In genomic region chr19:32755104-32755791, GRCm38 (mm10) we compare ENCODE assay signal across 8 mouse cellular contexts. TPM values are rescaled to one million over a fixed set of nuclear protein-coding genes. Genes with fewer than 3 reads are reported as not detected.
A peak's percentile ranks its signal among the peaks of the same experiment; 100 is the strongest.
DNase-seq lines count a peak whose midpoint lies in the region; ATAC-seq and TF ChIP-seq lines count a peak whose summit lies in the region.

No protein-coding gene starts in this region.

- H3K4me1 ChIP-seq in megakaryocyte, embryonic 14.5 days = peaks cover 25% of the 10 kb centered on the region
- H3K4me1 ChIP-seq in embryonic facial prominence, embryonic 10.5 days = peaks cover 25% of the 10 kb centered on the region
- peaks cover 12% of the 10 kb centered on the region for H3K4me1 ChIP-seq in hindbrain, embryonic 16.5 days (ENCODE audit: control insufficient read depth, insufficient read depth, low read depth, low read length)
- H3K4me1 ChIP-seq in midbrain, postnatal 0 days (ENCODE audit: insufficient read depth, low read length) = peaks cover 3% of the 10 kb centered on the region; the same call in 1 of the 2 replicates

- DNase-seq in embryonic facial prominence, embryonic 10.5 days (ENCODE audit: low spot score) = peak; percentile 10
- DNase-seq in midbrain, postnatal 0 days (ENCODE audit: low spot score) = peak; percentile 6
- no peak for DNase-seq in frontal cortex, postnatal 36 days (ENCODE audit: low spot score in 2 of 2)
- no peak for DNase-seq in urinary bladder, adult 18-20 months (ENCODE audit: low spot score in 2 of 2)
- no peak for DNase-seq in frontal cortex, postnatal 10 days (ENCODE audit: low spot score in 2 of 2)

- 5% methylated on average over 12 of the region's 12 CpGs for WGBS in embryonic facial prominence, embryonic 10.5 days
- WGBS in hindbrain, embryonic 16.5 days = 2% methylated on average over 12 of the region's 12 CpGs
- WGBS in midbrain, postnatal 0 days = 4% methylated on average over 12 of the region's 12 CpGs

- no peak for ATAC-seq in megakaryocyte, adult 5-6 weeks (ENCODE audit: poor library complexity, severe bottlenecking)
- ATAC-seq in hindbrain, embryonic 16.5 days = no peak
- no peak for ATAC-seq in midbrain, postnatal 0 days (ENCODE audit: low FRiP score)

- H3K9me3 ChIP-seq in megakaryocyte, embryonic 14.5 days = no peaks in the 10 kb centered on the region
- H3K9me3 ChIP-seq in embryonic facial prominence, embryonic 10.5 days = no peaks in the 10 kb centered on the region
- H3K9me3 ChIP-seq in hindbrain, embryonic 16.5 days (ENCODE audit: control insufficient read depth, low read length) = no peaks in the 10 kb centered on the region
- no peaks in the 10 kb centered on the region for H3K9me3 ChIP-seq in midbrain, postnatal 0 days (ENCODE audit: low read length)

- no peaks in the 10 kb centered on the region for H3K36me3 ChIP-seq in megakaryocyte, embryonic 14.5 days (replicated peaks; ENCODE audit: low read length)
- no peaks in the 10 kb centered on the region for H3K36me3 ChIP-seq in embryonic facial prominence, embryonic 10.5 days (replicated peaks)
- H3K36me3 ChIP-seq in hindbrain, embryonic 16.5 days (ENCODE audit: control insufficient read depth, insufficient read depth, low read length) = no peaks in the 10 kb centered on the region
- no peaks in the 10 kb centered on the region for H3K36me3 ChIP-seq in midbrain, postnatal 0 days (ENCODE audit: insufficient read depth, low read length)

- H3K4me3 ChIP-seq in megakaryocyte, embryonic 14.5 days (replicated peaks) = peak overlapping the region; percentile 99
- peak overlapping the region; percentile 89 for H3K4me3 ChIP-seq in embryonic facial prominence, embryonic 10.5 days
- H3K4me3 ChIP-seq in hindbrain, embryonic 16.5 days (ENCODE audit: low read length) = peak overlapping the region; percentile 99
- H3K4me3 ChIP-seq in midbrain, postnatal 0 days (ENCODE audit: low read depth, low read length) = peak overlapping the region; percentile 97

- peak overlapping the region; percentile 89 for H3K9ac ChIP-seq in hindbrain, embryonic 16.5 days (ENCODE audit: low read depth, low read length)
- H3K9ac ChIP-seq in midbrain, postnatal 0 days (replicated peaks; ENCODE audit: low read length, poor library complexity, severe bottlenecking) = peak overlapping the region; percentile 95

- H3K27me3 ChIP-seq in megakaryocyte, embryonic 14.5 days (replicated peaks) = peaks cover 10% of the 10 kb centered on the region
- H3K27me3 ChIP-seq in embryonic facial prominence, embryonic 10.5 days (replicated peaks; ENCODE audit: low read depth, poor library complexity, severe bottlenecking) = peaks cover 22% of the 10 kb centered on the region
- H3K27me3 ChIP-seq in hindbrain, embryonic 16.5 days (replicated peaks; ENCODE audit: control insufficient read depth, insufficient read depth, low read length) = no peaks in the 10 kb centered on the region
- no peaks in the 10 kb centered on the region for H3K27me3 ChIP-seq in midbrain, postnatal 0 days (ENCODE audit: insufficient read depth, low read length)

- H3K27ac ChIP-seq in embryonic facial prominence, embryonic 10.5 days (replicated peaks) = peak overlapping the region; percentile 98
- peak overlapping the region; percentile 98 for H3K27ac ChIP-seq in hindbrain, embryonic 16.5 days (ENCODE audit: low read depth, low read length)
- no peak overlapping the region for H3K27ac ChIP-seq in midbrain, postnatal 0 days (ENCODE audit: low read depth, low read length)

- peak overlapping the region; percentile 95 for H3K4me2 ChIP-seq in hindbrain, embryonic 16.5 days (ENCODE audit: low read length)
- peak overlapping the region; percentile 90 for H3K4me2 ChIP-seq in midbrain, postnatal 0 days (ENCODE audit: low read depth, low read length, poor library complexity, severe bottlenecking)

- TF ChIP-seq CTCF in midbrain, postnatal 0 days (IDR thresholded peaks at IDR 0.05) = no peak

RNA-seq across cellular contexts. Expression of gene Pten, which starts 2.0 kb away (rescaled TPM):
- polyA plus RNA-seq in megakaryocyte, embryonic 14.5 days (2012; ENCODE audit: insufficient read depth, low replicate concordance) = 7.1 and 17.5 TPM in 2 replicates
- 110 and 114 TPM in 2 replicates for total RNA-seq in megakaryocyte, adult 5-6 weeks (2015)
- 110 and 133 TPM in 2 replicates for total RNA-seq in megakaryocyte, adult 5-6 weeks (2017)
- polyA plus RNA-seq in embryonic facial prominence, embryonic 10.5 days (2016; fragmentation: Nextera tagmentation; extraction: Ambion mirVana) = 6.7 and 6.9 TPM in 2 replicates
- 10.7 and 10.8 TPM in 2 replicates for polyA plus RNA-seq in hindbrain, embryonic 16.5 days (2015; fragmentation: Nextera tagmentation; extraction: Ambion mirVana)
- total RNA-seq in midbrain, postnatal 0 days (2014; rRNA removed) = 117 and 171 TPM in 2 replicates
- 12.6 and 14.0 TPM in 2 replicates for polyA plus RNA-seq in midbrain, postnatal 0 days (2015; fragmentation: Nextera tagmentation; extraction: Ambion mirVana)

RNA-seq across cellular contexts. Expression of gene Atad1, which starts 15.7 kb away (rescaled TPM):
- 2.4 TPM in 1 of 2 replicates, not detected in the other for polyA plus RNA-seq in megakaryocyte, embryonic 14.5 days (2012; ENCODE audit: insufficient read depth, low replicate concordance)
- total RNA-seq in megakaryocyte, adult 5-6 weeks (2015) = 58.6 and 66.9 TPM in 2 replicates
- 45.1 and 49.3 TPM in 2 replicates for total RNA-seq in megakaryocyte, adult 5-6 weeks (2017)
- 66.6 and 71.8 TPM in 2 replicates for polyA plus RNA-seq in embryonic facial prominence, embryonic 10.5 days (2016; fragmentation: Nextera tagmentation; extraction: Ambion mirVana)
- polyA plus RNA-seq in hindbrain, embryonic 16.5 days (2015; fragmentation: Nextera tagmentation; extraction: Ambion mirVana) = 114 and 123 TPM in 2 replicates
- total RNA-seq in midbrain, postnatal 0 days (2014; rRNA removed) = 89.3 and 147 TPM in 2 replicates
- 107 and 108 TPM in 2 replicates for polyA plus RNA-seq in midbrain, postnatal 0 days (2015; fragmentation: Nextera tagmentation; extraction: Ambion mirVana)

Comparison
In these comparisons a context has a peak if more than half of its experiments do, and no peak if none do; other contexts are left out.
1. DNase-seq: peak in embryonic facial prominence, embryonic 10.5 days (single experiment) and midbrain, postnatal 0 days (single experiment); none in frontal cortex, postnatal 36 days (0 of 2), urinary bladder, adult 18-20 months (0 of 2) and frontal cortex, postnatal 10 days (0 of 2).
2. RNA of gene Atad1, which starts 15.7 kb away (polyA plus RNA-seq): 114 to 123 TPM in hindbrain, embryonic 16.5 days, 107 to 108 TPM in midbrain, postnatal 0 days and 66.6 to 71.8 TPM in embryonic facial prominence, embryonic 10.5 days; 2.4 TPM in megakaryocyte, embryonic 14.5 days; every median in the first group is over 10 times any median in the second.
3. Peak in every context shown above with its lines, with median percentiles within 50 percentile points of each other: H3K4me3 ChIP-seq.